Mouse (Mus musculus): ENCODE measurements around the gene Col4a3bp.

The Col4a3bp gene

GRCm38 (mm10) chr13:96687261-96687660 is 144.8 kb downstream of the Col4a3bp start:
- no peak for DNase-seq (ENCODE audit: inconsistent age in 2 of 2, low spot score in 1 of 2)

Data from adrenal gland, adult (tissue).